Mouse (Mus musculus): ENCODE measurements at regions not wholly inside any gene's neighbourhood (a gene's known extent, or its start where the extent isn't known, plus 50 kb on each side); places are given as distances from the start of the nearest gene placed in this dataset.

GRCm38 (mm10) chr13:60004611-60005010 lies 172.6 kb downstream of the Gas1 start:
- DNase-seq (ENCODE audit: low spot score) = no peak

- no peak for DNase-seq (ENCODE audit: low spot score)
These were observed 175.1 kb downstream of the Gas1 start for GRCm38 (mm10) chr13:60002098-60002497.

- no peak for DNase-seq (ENCODE audit: low spot score)
These were observed 175.5 kb downstream of the Gas1 start for GRCm38 (mm10) chr13:60001637-60002036.

GRCm38 (mm10) chr13:60000618-60001347 lies 176.4 kb downstream of the Gas1 start:
- DNase-seq (ENCODE audit: low spot score) = no peak

- no peak for DNase-seq (ENCODE audit: low spot score)
These were observed 174.5 kb upstream of the Tut7 start for GRCm38 (mm10) chr13:59997431-59997830.

- DNase-seq (ENCODE audit: low spot score) = no peak
These were observed 173.3 kb upstream of the Tut7 start for GRCm38 (mm10) chr13:59996146-59996814.

GRCm38 (mm10) chr13:59992780-59993501 lies 170.0 kb upstream of the Tut7 start:
- no peak for DNase-seq (ENCODE audit: low spot score)

- no peak for DNase-seq (ENCODE audit: low spot score)
These were observed 169.4 kb upstream of the Tut7 start for GRCm38 (mm10) chr13:59992346-59992745.

- no peak for DNase-seq (ENCODE audit: low spot score)
These were observed 167.7 kb upstream of the Tut7 start for GRCm38 (mm10) chr13:59990402-59991280.

- no peak for DNase-seq (ENCODE audit: low spot score)
These were observed 165.5 kb upstream of the Tut7 start for GRCm38 (mm10) chr13:59988393-59988965.

- no peak for DNase-seq (ENCODE audit: low spot score)
These were observed 153.5 kb upstream of the Tut7 start for GRCm38 (mm10) chr13:59976425-59976824.

- DNase-seq (ENCODE audit: low spot score) = no peak
These were observed 149.1 kb upstream of the Tut7 start for GRCm38 (mm10) chr13:59972093-59972427.

- DNase-seq (ENCODE audit: low spot score) = peak; percentile 14
These were observed 148.5 kb upstream of the Tut7 start for GRCm38 (mm10) chr13:59971231-59972092.

- DNase-seq (ENCODE audit: low spot score) = no peak
These were observed 147.5 kb upstream of the Tut7 start for GRCm38 (mm10) chr13:59970430-59970829.

- DNase-seq (ENCODE audit: low spot score) = no peak
These were observed 146.5 kb upstream of the Tut7 start for GRCm38 (mm10) chr13:59969484-59969883.

- no peak for DNase-seq (ENCODE audit: low spot score)
These were observed 145.8 kb upstream of the Tut7 start for GRCm38 (mm10) chr13:59968584-59969240.

- no peak for DNase-seq (ENCODE audit: low spot score)
These were observed 143.7 kb upstream of the Tut7 start for GRCm38 (mm10) chr13:59966535-59967255.

GRCm38 (mm10) chr13:59964981-59965380 lies 142.0 kb upstream of the Tut7 start:
- DNase-seq (ENCODE audit: low spot score) = no peak

Data from ovary, postnatal 10 days (tissue).